Mouse (Mus musculus) erythroblast, adult 5-6 weeks (primary cell): ENCODE data around the gene Hira. TPM values are rescaled to one million over a fixed set of nuclear protein-coding genes. Genes with fewer than 3 reads are reported as not detected.
"Not testable (repeated sequence)": the region's sequence is repeated elsewhere in the genome, so short reads cannot be mapped to it uniquely, and the experiment has no call there.

Experiments used
- ATAC-seq: replicated peaks from 2 replicates; pipeline ENCODE4 v1.8.0; 2016; ENCODE audit warnings: moderate number of reproducible peaks, mild to moderate bottlenecking, moderate TSS enrichment, inconsistent platforms; ENCODE audit not compliant: poor library complexity, low FRiP score, severe bottlenecking
- total RNA-seq, 2 experiments: library from RNA; stranded (forward) in 1 of 2; stranded (reverse) in 1 of 2; fragments of 150-400 nt in 1 of 2; fragments of 200-764, 138-1000 nt in 1 of 2; gene quantifications; 2 replicates each; pipeline versions ENCODE4 v1.2.3 to v1.2.4; 2015 to 2017; ENCODE audit warnings: low replicate concordance in 2 of 2

The Hira gene
- total RNA-seq, 2 experiments from 2014 or later, result 20.4 to 24.5 TPM

DNA sequence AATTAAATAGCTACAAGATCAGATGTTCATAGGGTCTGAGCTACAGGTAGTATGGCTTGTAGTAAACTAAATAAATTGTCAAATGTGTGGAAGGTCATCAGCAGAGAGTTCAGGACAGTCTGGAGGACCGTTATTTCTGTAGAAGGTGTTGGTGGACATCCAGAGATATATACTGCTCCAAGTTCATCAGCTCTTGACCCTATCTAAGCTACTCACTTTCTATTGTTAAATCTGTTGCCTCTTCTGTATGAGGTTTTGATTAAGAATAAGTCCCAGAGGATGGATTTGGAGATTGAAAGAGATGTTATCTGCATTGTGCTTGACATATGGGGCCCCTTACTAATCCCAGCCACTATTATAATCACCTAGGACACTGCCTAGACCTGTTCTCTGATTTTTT is 129.9 kb downstream of the Hira start:
- no peak for ATAC-seq

GRCm38 (mm10) chr16:19007186-19007591 is 130.4 kb downstream of the Hira start:
- not testable (repeated sequence) for ATAC-seq

GRCm38 (mm10) chr16:19010710-19011109 is 133.9 kb downstream of the Hira start:
- ATAC-seq, result no peak

DNA sequence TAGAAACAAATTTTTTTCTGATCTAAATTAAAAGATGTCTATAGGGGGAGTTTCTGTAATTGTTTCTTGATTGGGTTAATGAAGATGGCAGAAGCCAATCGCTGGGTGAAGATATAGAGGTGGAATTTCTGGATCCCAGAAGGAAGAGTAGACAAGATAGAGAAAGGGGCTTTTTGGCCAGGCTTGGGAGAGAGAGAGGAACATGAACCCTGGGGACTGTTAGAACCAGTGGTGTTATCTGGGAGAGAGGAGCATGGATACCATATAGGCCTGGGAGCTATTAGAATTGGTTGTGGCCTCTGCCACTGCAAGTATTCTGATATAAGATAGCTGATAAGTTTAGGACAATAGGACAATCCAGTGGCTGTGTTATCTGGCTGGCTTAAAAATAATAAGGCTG is 136.7 kb downstream of the Hira start:
- ATAC-seq, result no peak

GRCm38 (mm10) chr16:19014650-19015049 is 137.8 kb downstream of the Hira start:
- ATAC-seq, result no peak

Other genes starting within 250 kb of the Hira start
- 13.4 and 19.4 TPM in 2 replicates for gene Sept5, start 247.1 kb upstream of the Hira start, total RNA-seq (2015; ENCODE audit: low replicate concordance)
- gene Sept5, start 247.1 kb upstream of the Hira start, total RNA-seq (2017; ENCODE audit: low replicate concordance), result 11.7 and 15.2 TPM in 2 replicates
- not detected in 2 replicates for gene Cldn5, start 100.2 kb upstream of the Hira start, total RNA-seq (2015; ENCODE audit: low replicate concordance)
- gene Cldn5, start 100.2 kb upstream of the Hira start, total RNA-seq (2017; ENCODE audit: low replicate concordance), result not detected in 2 replicates
- gene Ufd1, start 65.3 kb upstream of the Hira start, total RNA-seq (2015; ENCODE audit: low replicate concordance), result 26.1 and 27.3 TPM in 2 replicates
- gene Ufd1, start 65.3 kb upstream of the Hira start, total RNA-seq (2017; ENCODE audit: low replicate concordance), result 32.5 and 54.9 TPM in 2 replicates
- gene Cdc45, start 65.0 kb upstream of the Hira start, total RNA-seq (2015; ENCODE audit: low replicate concordance), result 21.7 and 23.6 TPM in 2 replicates
- gene Cdc45, start 65.0 kb upstream of the Hira start, total RNA-seq (2017; ENCODE audit: low replicate concordance), result 28.5 and 33.2 TPM in 2 replicates
- 12.7 and 14.0 TPM in 2 replicates for gene 2510002D24Rik, start 40.5 kb upstream of the Hira start, total RNA-seq (2015; ENCODE audit: low replicate concordance)
- gene 2510002D24Rik, start 40.5 kb upstream of the Hira start, total RNA-seq (2017; ENCODE audit: low replicate concordance), result 6.3 and 10.9 TPM in 2 replicates
- not detected in 2 replicates for gene Gm28539, start 40.5 kb upstream of the Hira start, total RNA-seq (2015; ENCODE audit: low replicate concordance)
- gene Gm28539, start 40.5 kb upstream of the Hira start, total RNA-seq (2017; ENCODE audit: low replicate concordance), result 2.9 TPM in 1 of 2 replicates, not detected in the other
- 5.4 and 39.7 TPM in 2 replicates for gene Mrpl40, start 175 bp upstream of the Hira start, total RNA-seq (2015; ENCODE audit: low replicate concordance)
- 25.6 and 26.8 TPM in 2 replicates for gene Mrpl40, start 175 bp upstream of the Hira start, total RNA-seq (2017; ENCODE audit: low replicate concordance)